Mouse (Mus musculus) cerebellum, adult 8-10 months (tissue): ENCODE data around the gene Mup2.
"Not testable (repeated sequence)": the region's sequence is repeated elsewhere in the genome, so short reads cannot be mapped to it uniquely, and the experiment has no call there.

Source experiments
- DNase-seq: peaks from one replicate; pipeline ENCODE4 v3.0.0; 2022

Mup2 gene

GRCm38 (mm10) chr4:60154189-60154588, at the start of gene Mup2:
TSS of gene Mup2 (minus strand) at chr4:60154289.
- DNase-seq, result not testable (repeated sequence)
